Mouse (Mus musculus): ENCODE data around the gene Ebf1. TPM values are rescaled to one million over a fixed set of nuclear protein-coding genes. Genes with fewer than 3 reads are reported as not detected.

Gene Ebf1
- polyA plus RNA-seq, 1 experiment from 2014 or later, result 7.9 TPM

DNA sequence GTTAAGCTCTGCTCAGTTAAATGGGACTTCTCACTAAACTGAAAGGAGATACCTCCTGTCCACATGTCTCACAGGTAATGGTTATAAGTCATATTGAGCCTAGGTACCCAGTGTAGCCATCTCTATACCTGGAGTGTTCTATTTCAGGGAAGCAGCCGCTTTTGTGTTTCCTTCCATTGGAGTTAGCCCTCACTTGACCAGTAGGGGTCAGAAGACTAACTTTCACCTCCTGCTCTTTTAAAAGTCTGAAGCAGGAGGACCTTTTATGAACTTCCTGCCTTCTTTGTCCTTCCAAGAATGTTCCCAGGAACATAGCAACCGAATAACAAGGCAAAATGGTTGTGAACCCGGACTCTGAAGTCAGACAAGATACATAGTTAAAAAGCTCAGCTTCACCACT, 157.3 kb downstream of the Ebf1 start:
- Histone ChIP-seq H3K4me1 (ENCODE audit: control insufficient read depth, insufficient read depth, low read length) (no peaks in the 10 kb centered on the region), H3K27me3 (replicated peaks; ENCODE audit: control insufficient read depth, insufficient read depth, low read length) (no peaks in the 10 kb centered on the region), H3K9me3 (ENCODE audit: control insufficient read depth, low read length) (no peaks in the 10 kb centered on the region), H3K4me2 (ENCODE audit: low read depth, low read length) (no peak overlapping the region), H3K9ac (ENCODE audit: low read depth, low read length) (no peak overlapping the region), H3K36me3 (ENCODE audit: control insufficient read depth, insufficient read depth, low read length) (no peaks in the 10 kb centered on the region), H3K27ac (ENCODE audit: low read length) (no peak overlapping the region), H3K4me3 (ENCODE audit: low read length) (no peak overlapping the region)
- WGBS, result 78% methylated on average over 3 of the region's 3 CpGs
- no peak for ATAC-seq

DNA sequence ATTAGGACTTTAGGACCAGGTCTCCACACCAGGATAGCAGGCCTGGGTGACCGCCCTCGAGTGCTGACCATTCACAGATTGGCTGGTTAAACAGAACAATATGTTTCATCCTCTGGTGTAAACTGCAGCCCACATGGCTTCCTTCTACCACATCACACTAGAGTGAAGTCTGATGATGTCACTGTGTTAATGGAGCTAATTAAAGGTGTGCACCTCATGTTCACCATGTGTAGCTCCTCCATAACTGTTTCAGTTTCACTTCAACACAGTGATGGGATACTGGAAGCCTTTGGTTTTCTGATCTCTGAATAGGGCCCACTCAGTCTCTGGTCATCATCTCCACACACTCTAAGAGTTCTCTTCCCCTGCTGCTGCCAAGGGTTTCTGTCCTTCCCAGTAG, 158.4 kb downstream of the Ebf1 start:
- WGBS, result 88% methylated on average over 2 of the region's 2 CpGs
- Histone ChIP-seq H3K4me3 (ENCODE audit: low read length) (no peak overlapping the region), H3K36me3 (ENCODE audit: control insufficient read depth, insufficient read depth, low read length) (no peaks in the 10 kb centered on the region), H3K4me2 (ENCODE audit: low read depth, low read length) (no peak overlapping the region), H3K9me3 (ENCODE audit: control insufficient read depth, low read length) (no peaks in the 10 kb centered on the region), H3K4me1 (ENCODE audit: control insufficient read depth, insufficient read depth, low read length) (no peaks in the 10 kb centered on the region), H3K27ac (ENCODE audit: low read length) (no peak overlapping the region), H3K9ac (ENCODE audit: low read depth, low read length) (no peak overlapping the region), H3K27me3 (replicated peaks; ENCODE audit: control insufficient read depth, insufficient read depth, low read length) (no peaks in the 10 kb centered on the region)
- no peak for ATAC-seq

DNA sequence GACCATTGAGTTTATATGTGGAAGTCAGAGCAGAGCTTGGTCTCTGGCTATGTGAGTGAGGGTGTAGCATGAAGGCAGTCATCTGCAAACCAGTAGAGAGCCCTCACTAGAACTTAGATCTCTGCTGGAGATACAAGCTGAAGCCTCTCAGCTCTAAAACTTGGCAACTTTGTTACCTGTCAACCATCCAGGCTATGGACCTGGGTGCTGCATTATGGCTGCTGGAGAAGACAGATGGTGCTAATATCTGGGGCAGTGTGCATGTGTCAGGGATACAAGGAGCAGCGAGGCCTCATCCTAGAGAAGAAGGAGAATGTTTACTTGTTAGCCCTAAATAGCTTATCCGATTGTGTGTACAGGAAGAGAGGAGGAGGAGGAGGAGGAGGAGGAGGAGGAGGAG, 159.4 kb downstream of the Ebf1 start:
- Histone ChIP-seq H3K4me1 (ENCODE audit: control insufficient read depth, insufficient read depth, low read length) (no peaks in the 10 kb centered on the region), H3K4me2 (ENCODE audit: low read depth, low read length) (no peak overlapping the region), H3K27ac (ENCODE audit: low read length) (no peak overlapping the region), H3K36me3 (ENCODE audit: control insufficient read depth, insufficient read depth, low read length) (no peaks in the 10 kb centered on the region), H3K4me3 (ENCODE audit: low read length) (no peak overlapping the region), H3K9me3 (ENCODE audit: control insufficient read depth, low read length) (no peaks in the 10 kb centered on the region), H3K9ac (ENCODE audit: low read depth, low read length) (no peak overlapping the region), H3K27me3 (replicated peaks; ENCODE audit: control insufficient read depth, insufficient read depth, low read length) (no peaks in the 10 kb centered on the region)
- no peak for ATAC-seq
- 54% methylated on average over 1 of the region's 2 CpGs for WGBS

DNA sequence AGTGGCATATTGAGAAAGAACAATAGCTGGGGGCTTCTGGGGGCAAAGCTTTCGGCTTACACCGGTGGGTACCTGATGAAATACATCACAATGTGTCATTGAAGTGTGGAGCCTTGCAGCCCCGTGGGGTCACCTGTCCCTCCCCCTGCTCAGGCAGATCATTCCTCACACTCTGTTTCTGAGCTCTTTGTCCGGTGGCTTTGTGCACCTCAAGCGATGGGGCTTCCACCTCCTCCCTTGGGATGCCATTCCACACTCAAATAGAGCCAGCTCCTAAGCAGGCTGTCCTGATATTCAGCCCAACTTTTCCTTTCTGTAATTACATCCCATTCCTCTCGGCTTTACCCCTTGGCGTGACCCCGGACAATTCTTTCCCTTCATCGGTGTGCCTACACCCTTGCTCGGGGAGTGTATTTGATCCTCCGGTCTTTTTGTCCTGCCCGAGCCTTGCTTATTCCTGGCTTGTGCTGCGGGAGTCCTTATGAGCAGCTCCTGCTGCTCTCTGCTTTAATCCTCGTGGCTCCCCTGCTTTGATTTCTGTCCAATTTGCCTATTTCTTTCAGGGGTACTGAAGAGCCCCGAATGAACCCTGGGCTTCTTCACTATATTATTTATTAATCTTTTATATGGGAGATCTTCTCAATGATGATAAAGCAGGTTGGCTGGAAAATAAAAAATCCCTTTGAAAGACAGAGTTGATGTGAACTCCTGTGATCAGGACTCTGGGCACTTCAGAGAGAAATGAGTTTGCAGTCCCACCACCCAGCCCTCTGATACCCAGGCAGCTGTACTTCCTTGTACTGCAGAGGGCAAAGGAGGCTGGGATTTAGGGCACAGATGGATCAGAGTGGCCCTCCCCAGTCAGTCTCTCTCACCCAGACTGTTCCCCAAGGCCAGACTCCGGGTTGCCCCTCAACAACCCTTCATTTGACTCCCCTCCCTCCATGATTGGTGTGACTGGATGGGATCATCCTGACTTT, 160.5 kb downstream of the Ebf1 start:
- Histone ChIP-seq H3K27me3 (replicated peaks; ENCODE audit: control insufficient read depth, insufficient read depth, low read length) (no peaks in the 10 kb centered on the region), H3K9ac (ENCODE audit: low read depth, low read length) (no peak overlapping the region), H3K9me3 (ENCODE audit: control insufficient read depth, low read length) (no peaks in the 10 kb centered on the region), H3K36me3 (ENCODE audit: control insufficient read depth, insufficient read depth, low read length) (no peaks in the 10 kb centered on the region), H3K4me1 (ENCODE audit: control insufficient read depth, insufficient read depth, low read length) (no peaks in the 10 kb centered on the region), H3K4me3 (ENCODE audit: low read length) (no peak overlapping the region), H3K4me2 (ENCODE audit: low read depth, low read length) (no peak overlapping the region), H3K27ac (ENCODE audit: low read length) (no peak overlapping the region)
- ATAC-seq, result no peak
- WGBS, result 69% methylated on average over 16 of the region's 16 CpGs

DNA sequence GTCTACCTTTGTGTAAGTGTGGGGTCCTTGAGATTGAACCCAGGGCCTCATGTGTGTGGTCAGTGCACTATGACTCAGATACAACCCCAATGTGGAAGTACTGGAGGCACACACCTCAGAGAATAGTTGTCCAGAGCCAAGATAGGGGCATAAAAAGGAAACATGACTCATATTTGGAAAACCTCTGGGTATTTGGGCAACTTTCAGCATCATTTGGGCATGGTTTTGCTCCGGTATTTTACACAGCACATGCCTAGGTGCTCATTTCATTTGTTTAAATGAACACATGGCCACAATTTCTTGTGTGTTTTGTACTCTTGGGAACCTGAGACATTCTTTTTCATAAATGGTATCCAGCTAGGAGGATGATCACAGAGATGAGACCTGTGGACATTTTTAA, 161.9 kb downstream of the Ebf1 start:
- no peak overlapping the region for H3K4me2 ChIP-seq (ENCODE audit: low read depth, low read length)
- H3K4me3 ChIP-seq (ENCODE audit: low read length), result no peak overlapping the region
- ATAC-seq, result no peak
- no peak overlapping the region for H3K27ac ChIP-seq (ENCODE audit: low read length)
- 97% methylated on average over 1 of the region's 1 CpGs for WGBS
- H3K27me3 ChIP-seq (replicated peaks; ENCODE audit: control insufficient read depth, insufficient read depth, low read length), result no peaks in the 10 kb centered on the region
- H3K9ac ChIP-seq (ENCODE audit: low read depth, low read length), result no peak overlapping the region
- no peaks in the 10 kb centered on the region for H3K36me3 ChIP-seq (ENCODE audit: control insufficient read depth, insufficient read depth, low read length)
- no peaks in the 10 kb centered on the region for H3K9me3 ChIP-seq (ENCODE audit: control insufficient read depth, low read length)
- no peaks in the 10 kb centered on the region for H3K4me1 ChIP-seq (ENCODE audit: control insufficient read depth, insufficient read depth, low read length)

DNA sequence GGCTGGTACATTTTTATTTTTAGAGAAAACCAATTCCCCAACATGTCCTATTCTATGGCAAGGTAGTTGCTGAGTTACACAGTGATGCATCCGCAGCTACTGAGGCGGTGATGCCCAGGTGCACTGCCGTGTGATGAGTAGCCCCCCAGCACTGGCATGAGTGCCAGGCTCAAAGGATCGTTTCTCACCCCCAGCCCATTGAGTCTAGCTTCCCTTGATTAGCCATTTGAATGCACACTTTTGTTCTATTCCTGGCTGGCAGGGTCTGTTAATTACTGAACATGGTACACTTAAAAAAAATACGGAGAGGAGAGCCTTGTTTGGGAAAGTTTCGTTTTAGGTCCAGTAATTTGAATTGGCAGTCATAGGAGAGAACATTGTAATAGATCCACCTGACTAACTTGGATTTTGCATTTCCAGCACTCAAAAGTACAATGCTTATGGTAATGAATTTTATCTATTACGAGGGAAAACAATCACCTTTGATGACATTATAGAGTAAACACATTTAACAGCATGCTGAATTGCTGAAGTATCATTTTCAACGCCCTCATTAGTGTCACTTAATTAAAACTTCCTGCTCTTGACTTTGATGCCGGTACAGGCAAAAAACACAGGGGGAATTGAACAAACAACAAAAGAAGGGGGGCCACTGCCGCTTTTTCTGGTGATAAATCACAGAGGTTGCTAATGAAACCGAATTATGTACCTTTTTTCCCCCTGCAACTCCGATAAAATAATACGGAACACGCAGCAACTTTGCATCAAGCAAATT, 167.3 kb downstream of the Ebf1 start:
- no peak for ATAC-seq
- Histone ChIP-seq H3K27me3 (replicated peaks; ENCODE audit: control insufficient read depth, insufficient read depth, low read length) (no peaks in the 10 kb centered on the region), H3K9me3 (ENCODE audit: control insufficient read depth, low read length) (no peaks in the 10 kb centered on the region), H3K4me3 (ENCODE audit: low read length) (no peak overlapping the region), H3K27ac (ENCODE audit: low read length) (no peak overlapping the region), H3K9ac (ENCODE audit: low read depth, low read length) (no peak overlapping the region), H3K4me2 (ENCODE audit: low read depth, low read length) (no peak overlapping the region), H3K4me1 (ENCODE audit: control insufficient read depth, insufficient read depth, low read length) (no peaks in the 10 kb centered on the region), H3K36me3 (ENCODE audit: control insufficient read depth, insufficient read depth, low read length) (no peaks in the 10 kb centered on the region)
- WGBS, result 74% methylated on average over 14 of the region's 14 CpGs

DNA sequence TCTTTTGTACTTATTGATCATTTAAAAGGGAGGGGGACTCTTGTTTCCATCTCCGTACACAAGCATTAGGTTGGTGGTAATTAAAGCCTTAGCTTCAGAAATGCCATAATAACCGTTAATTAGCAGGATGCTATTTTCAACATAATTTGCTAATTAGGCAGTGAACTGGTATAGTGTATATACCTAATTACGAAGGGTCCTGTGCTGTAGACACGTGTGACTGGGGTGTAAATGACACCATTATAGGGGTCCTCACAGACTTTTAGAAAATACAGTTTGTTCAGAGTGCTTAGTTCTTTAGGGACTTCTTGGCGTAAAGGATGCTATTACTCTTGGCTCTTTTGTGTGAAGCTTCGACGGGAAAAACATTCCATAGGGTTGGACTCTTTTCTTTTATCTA, 167.9 kb downstream of the Ebf1 start:
- no peaks in the 10 kb centered on the region for H3K9me3 ChIP-seq (ENCODE audit: control insufficient read depth, low read length)
- H3K4me1 ChIP-seq (ENCODE audit: control insufficient read depth, insufficient read depth, low read length), result no peaks in the 10 kb centered on the region
- no peak overlapping the region for H3K4me3 ChIP-seq (ENCODE audit: low read length)
- no peaks in the 10 kb centered on the region for H3K36me3 ChIP-seq (ENCODE audit: control insufficient read depth, insufficient read depth, low read length)
- no peaks in the 10 kb centered on the region for H3K27me3 ChIP-seq (replicated peaks; ENCODE audit: control insufficient read depth, insufficient read depth, low read length)
- H3K9ac ChIP-seq (ENCODE audit: low read depth, low read length), result no peak overlapping the region
- 66% methylated on average over 7 of the region's 7 CpGs for WGBS
- no peak for ATAC-seq
- H3K4me2 ChIP-seq (ENCODE audit: low read depth, low read length), result no peak overlapping the region
- H3K27ac ChIP-seq (ENCODE audit: low read length), result no peak overlapping the region

DNA sequence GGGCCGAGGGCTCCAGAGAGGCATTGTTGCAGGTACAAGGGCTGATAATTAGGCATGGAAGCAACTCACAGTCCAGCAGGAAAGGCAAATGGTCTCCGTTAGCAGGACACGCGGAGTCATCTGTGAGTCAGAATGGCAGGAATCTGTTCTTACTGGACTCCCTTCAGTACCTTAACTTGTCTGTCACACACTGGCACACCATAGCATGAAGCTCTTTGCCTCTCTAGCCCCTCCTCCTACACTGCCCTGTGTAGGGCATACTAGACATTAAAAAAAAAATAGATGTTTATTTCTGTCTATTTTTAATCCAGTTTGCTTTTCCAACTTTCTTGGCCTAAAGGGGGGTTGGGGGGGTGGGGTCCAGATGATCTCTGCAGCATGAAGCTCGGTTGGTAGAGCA, 168.4 kb downstream of the Ebf1 start:
- WGBS, result 73% methylated on average over 5 of the region's 5 CpGs
- Histone ChIP-seq H3K27ac (ENCODE audit: low read length) (no peak overlapping the region), H3K9me3 (ENCODE audit: control insufficient read depth, low read length) (no peaks in the 10 kb centered on the region), H3K4me3 (ENCODE audit: low read length) (no peak overlapping the region), H3K27me3 (replicated peaks; ENCODE audit: control insufficient read depth, insufficient read depth, low read length) (no peaks in the 10 kb centered on the region), H3K36me3 (ENCODE audit: control insufficient read depth, insufficient read depth, low read length) (no peaks in the 10 kb centered on the region), H3K4me2 (ENCODE audit: low read depth, low read length) (no peak overlapping the region), H3K4me1 (ENCODE audit: control insufficient read depth, insufficient read depth, low read length) (no peaks in the 10 kb centered on the region), H3K9ac (ENCODE audit: low read depth, low read length) (no peak overlapping the region)
- no peak for ATAC-seq

DNA sequence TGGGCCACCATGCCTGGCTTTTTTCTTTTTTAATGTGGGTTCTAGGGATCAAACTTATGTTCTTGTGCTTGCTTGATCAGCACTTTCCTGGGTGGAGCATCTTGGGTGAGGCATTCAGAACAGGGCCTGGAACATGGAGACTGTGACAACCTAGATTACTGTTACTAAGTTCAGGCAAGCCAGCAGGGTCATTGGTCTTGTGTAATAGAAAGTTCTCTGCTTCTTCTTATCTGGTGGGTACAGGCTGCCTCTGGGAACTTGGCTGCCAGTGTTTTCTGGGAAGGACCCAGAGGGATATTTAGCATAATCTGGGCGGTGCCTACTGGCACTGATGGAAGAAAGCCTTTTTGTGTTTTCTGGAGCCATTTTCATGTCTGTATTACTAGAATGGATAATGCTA, 170.9 kb downstream of the Ebf1 start:
- Histone ChIP-seq H3K9ac (ENCODE audit: low read depth, low read length) (no peak overlapping the region), H3K9me3 (ENCODE audit: control insufficient read depth, low read length) (no peaks in the 10 kb centered on the region), H3K4me3 (ENCODE audit: low read length) (no peak overlapping the region), H3K4me1 (ENCODE audit: control insufficient read depth, insufficient read depth, low read length) (no peaks in the 10 kb centered on the region), H3K27ac (ENCODE audit: low read length) (no peak overlapping the region), H3K4me2 (ENCODE audit: low read depth, low read length) (no peak overlapping the region), H3K36me3 (ENCODE audit: control insufficient read depth, insufficient read depth, low read length) (no peaks in the 10 kb centered on the region), H3K27me3 (replicated peaks; ENCODE audit: control insufficient read depth, insufficient read depth, low read length) (no peaks in the 10 kb centered on the region)
- ATAC-seq, result no peak
- WGBS, result 88% methylated on average over 1 of the region's 1 CpGs
